Mouse (Mus musculus) midbrain, postnatal 0 days (tissue): ENCODE measurements around the gene Ccr1. TPM values are rescaled to one million over a fixed set of nuclear protein-coding genes. Genes with fewer than 3 reads are reported as not detected.

ENCODE experiments used
- ATAC-seq: fragments of 200-750 bp; cut with Nextera tagmentation; 2 replicates; pipeline ENCODE4 v1.8.0; 2017; ENCODE audit warnings: moderate number of reproducible peaks, mild to moderate bottlenecking, moderate TSS enrichment, moderate library complexity; ENCODE audit not compliant: low FRiP score
- DNase-seq: peaks from one replicate; pipeline ENCODE4 v3.0.0-alpha.2; 2015; ENCODE audit warnings: low spot score
- H3K27ac ChIP-seq: fragments of 300-500 bp; sonication (generic); 2 replicates; pipeline ENCODE4 v1.5.1; 2014; ENCODE audit warnings: low read depth, mild to moderate bottlenecking, low read length, mixed read lengths
- H3K27me3 ChIP-seq: fragments of 300-500 bp; sonication (generic); 2 replicates; pipeline ENCODE4 v1.6.1; 2014; ENCODE audit warnings: low read length, control low read depth, mixed read lengths; ENCODE audit not compliant: insufficient read depth
- H3K36me3 ChIP-seq: fragments of 300-500 bp; sonication (generic); 2 replicates; pipeline ENCODE4 v1.6.1; 2014; ENCODE audit warnings: low read length, control low read depth, mixed read lengths; ENCODE audit not compliant: insufficient read depth
- H3K4me1 ChIP-seq: fragments of 300-500 bp; sonication (generic); 2 replicates; pipeline ENCODE4 v1.6.1; 2014; ENCODE audit warnings: mild to moderate bottlenecking, control low read depth, antibody characterized with exemption, low read length, mixed read lengths; ENCODE audit not compliant: insufficient read depth
- H3K4me2 ChIP-seq: fragments of 300-500 bp; sonication (generic); 2 replicates; pipeline ENCODE4 v1.6.1; 2014; ENCODE audit warnings: low read depth, mild to moderate bottlenecking, low read length, mixed read lengths; ENCODE audit not compliant: poor library complexity, severe bottlenecking
- H3K4me3 ChIP-seq: fragments of 300-500 bp; sonication (generic); 2 replicates; pipeline ENCODE4 v1.5.1; 2014; ENCODE audit warnings: low read depth, mild to moderate bottlenecking, low read length, moderate library complexity
- H3K9ac ChIP-seq: fragments of 300-500 bp; sonication (generic); replicated peaks from 2 replicates; pipeline ENCODE4 v1.6.1; 2014; ENCODE audit warnings: mild to moderate bottlenecking, low read length, moderate library complexity, mixed read lengths; ENCODE audit not compliant: poor library complexity, severe bottlenecking
- H3K9me3 ChIP-seq: fragments of 300-500 bp; sonication (generic); 2 replicates; pipeline ENCODE4 v1.6.1; 2016; ENCODE audit warnings: low read length, control low read depth
- CTCF ChIP-seq: IDR thresholded peaks from 2 replicates; pipeline ENCODE4 v1.5.1; 2016; ENCODE audit warnings: antibody characterized with exemption, mild to moderate bottlenecking
- WGBS: fragments of 180-500 bp; shearing (Covaris S2); extraction: QIAGEN DNeasy Blood & Tissue Kit; methylation state at CpG from one replicate; pipeline ENCODE4 v1.1.7; 2014; 5-methylcytosine and 5-hydroxymethylcytosine counted together
- polyA plus RNA-seq: library from polyadenylated mRNA; unstranded; fragments of >200 nt; fragmentation: Nextera tagmentation; extraction: Ambion mirVana; gene quantifications from 2 replicates; pipeline ENCODE4 v1.2.1, GENCODE M21; 2015
- total RNA-seq: library from RNA; depleted of rRNA; stranded (reverse); fragments of >200 nt; gene quantifications from 2 replicates; pipeline ENCODE4 v1.2.3, GENCODE M21; 2014

Ccr1 gene
- total and polyA plus RNA-seq, 2 experiments from 2014 or later: 0.49 to 0.68 TPM

GRCm38 (mm10) chr9:123949432-123949831 is 19.1 kb downstream of the Ccr1 start:
- Histone ChIP-seq H3K36me3 (no peaks in the 10 kb centered on the region), H3K4me1 (no peaks in the 10 kb centered on the region), H3K4me2 (no peak overlapping the region), H3K9me3 (no peaks in the 10 kb centered on the region), H3K4me3 (no peak overlapping the region), H3K9ac (no peak overlapping the region), H3K27me3 (no peaks in the 10 kb centered on the region), H3K27ac (no peak overlapping the region)
- 89% methylated on average over 2 of the region's 2 CpGs for WGBS
- ATAC-seq: no peak
- no peak for DNase-seq
- TF ChIP-seq CTCF: no peak

- H3K4me3 ChIP-seq: no peak overlapping the region
- no peaks in the 10 kb centered on the region for H3K27me3 ChIP-seq
- H3K36me3 ChIP-seq: no peaks in the 10 kb centered on the region
- ATAC-seq: no peak
- TF ChIP-seq CTCF: no peak
- H3K9me3 ChIP-seq: no peaks in the 10 kb centered on the region
- no peak overlapping the region for H3K9ac ChIP-seq
- H3K4me1 ChIP-seq: no peaks in the 10 kb centered on the region
- 53% methylated on average over 1 of the region's 1 CpGs for WGBS
- no peak overlapping the region for H3K27ac ChIP-seq
- H3K4me2 ChIP-seq: no peak overlapping the region
- no peak for DNase-seq
These were observed 20.7 kb downstream of the Ccr1 start for GRCm38 (mm10) chr9:123947815-123948214.

DNA sequence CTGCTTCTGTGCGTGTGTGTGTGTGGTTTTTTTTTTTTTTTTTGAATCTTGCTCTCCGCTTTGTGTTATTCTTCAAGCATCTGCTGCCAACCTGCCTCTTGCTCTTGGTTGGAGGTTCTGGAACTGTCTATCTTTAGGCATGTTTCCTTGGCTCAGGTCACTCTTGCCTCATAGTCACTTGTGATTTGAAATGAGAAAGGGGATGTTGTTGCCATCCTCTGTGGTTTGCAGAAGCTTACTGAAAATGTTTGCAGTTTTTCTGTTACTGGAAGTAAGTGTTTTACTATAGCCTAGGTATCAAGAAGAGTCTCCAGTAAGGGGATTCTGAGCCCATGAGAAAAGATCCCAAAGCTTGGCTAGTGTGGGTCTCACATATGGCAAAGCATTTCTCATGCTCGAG is 26.5 kb downstream of the Ccr1 start:
- Histone ChIP-seq H3K4me2 (no peak overlapping the region), H3K4me3 (no peak overlapping the region), H3K9ac (no peak overlapping the region), H3K36me3 (no peaks in the 10 kb centered on the region), H3K27me3 (no peaks in the 10 kb centered on the region), H3K27ac (no peak overlapping the region), H3K4me1 (no peaks in the 10 kb centered on the region), H3K9me3 (no peaks in the 10 kb centered on the region)
- 97% methylated on average over 3 of the region's 3 CpGs for WGBS
- DNase-seq (no peak), ATAC-seq (no peak)
- no peak for TF ChIP-seq CTCF

- H3K27me3 ChIP-seq: no peaks in the 10 kb centered on the region
- no peak overlapping the region for H3K27ac ChIP-seq
- H3K9me3 ChIP-seq: no peaks in the 10 kb centered on the region
- DNase-seq (no peak), ATAC-seq (no peak)
- H3K4me3 ChIP-seq: no peak overlapping the region
- TF ChIP-seq CTCF: no peak
- 83% methylated on average over 2 of the region's 2 CpGs for WGBS
- H3K4me1 ChIP-seq: no peaks in the 10 kb centered on the region
- no peak overlapping the region for H3K9ac ChIP-seq
- no peak overlapping the region for H3K4me2 ChIP-seq
- no peaks in the 10 kb centered on the region for H3K36me3 ChIP-seq
These were observed 27.2 kb downstream of the Ccr1 start for GRCm38 (mm10) chr9:123941316-123941715.

- Histone ChIP-seq H3K4me1 (no peaks in the 10 kb centered on the region), H3K27ac (no peak overlapping the region), H3K9me3 (no peaks in the 10 kb centered on the region), H3K27me3 (no peaks in the 10 kb centered on the region), H3K4me2 (no peak overlapping the region), H3K4me3 (no peak overlapping the region), H3K36me3 (no peaks in the 10 kb centered on the region), H3K9ac (no peak overlapping the region)
- ATAC-seq (no peak), DNase-seq (no peak)
- no peak for TF ChIP-seq CTCF
These were observed 27.9 kb downstream of the Ccr1 start for GRCm38 (mm10) chr9:123940628-123941027.

GRCm38 (mm10) chr9:123940168-123940567 is 28.3 kb downstream of the Ccr1 start:
- TF ChIP-seq CTCF: no peak
- Histone ChIP-seq H3K9me3 (no peaks in the 10 kb centered on the region), H3K27ac (no peak overlapping the region), H3K4me3 (no peak overlapping the region), H3K27me3 (no peaks in the 10 kb centered on the region), H3K4me2 (no peak overlapping the region), H3K4me1 (no peaks in the 10 kb centered on the region), H3K36me3 (no peaks in the 10 kb centered on the region), H3K9ac (no peak overlapping the region)
- WGBS: 74% methylated on average over 1 of the region's 1 CpGs
- ATAC-seq (no peak), DNase-seq (no peak)
